Mouse (Mus musculus) neural tube, embryonic 13.5 days (tissue): ENCODE measurements at regions not wholly inside any gene's neighbourhood (a gene's known extent, or its start where the extent isn't known, plus 50 kb on each side); places are given as distances from the start of the nearest gene placed in this dataset.
A peak's percentile ranks its signal among the peaks of the same experiment; 100 is the strongest.

Experiments
- ATAC-seq: fragments of 200-750 bp; cut with Nextera tagmentation; 2 replicates; pipeline ENCODE4 v1.8.0; 2017; ENCODE audit warnings: low read depth, mild to moderate bottlenecking, moderate TSS enrichment, moderate library complexity
- H3K27ac ChIP-seq: fragments of 300-500 bp; sonication (generic); replicated peaks from 2 replicates; pipeline ENCODE4 v1.5.1; 2015; ENCODE audit warnings: moderate library complexity, mild to moderate bottlenecking, inconsistent platforms
- H3K27me3 ChIP-seq: fragments of 300-500 bp; sonication (generic); 2 replicates; pipeline ENCODE4 v1.6.1; 2015; ENCODE audit warnings: mild to moderate bottlenecking, inconsistent platforms
- H3K36me3 ChIP-seq: fragments of 300-500 bp; sonication (generic); 2 replicates; pipeline ENCODE4 v1.6.1; 2015; ENCODE audit warnings: mild to moderate bottlenecking, inconsistent platforms
- H3K4me1 ChIP-seq: fragments of 300-500 bp; sonication (generic); replicated peaks from 2 replicates; pipeline ENCODE4 v1.6.1; 2015; ENCODE audit warnings: inconsistent platforms
- H3K4me2 ChIP-seq: fragments of 300-500 bp; sonication (generic); 2 replicates; pipeline ENCODE4 v1.6.1; 2015; ENCODE audit warnings: inconsistent platforms, mild to moderate bottlenecking, moderate library complexity
- H3K4me3 ChIP-seq: fragments of 300-500 bp; sonication (generic); 2 replicates; pipeline ENCODE4 v1.5.1; 2015; ENCODE audit warnings: mild to moderate bottlenecking, inconsistent platforms
- H3K9ac ChIP-seq: fragments of 300-500 bp; sonication (generic); 2 replicates; pipeline ENCODE4 v1.6.1; 2015; ENCODE audit warnings: moderate library complexity, mild to moderate bottlenecking, inconsistent platforms
- H3K9me3 ChIP-seq: fragments of 300-500 bp; sonication (generic); 2 replicates; pipeline ENCODE4 v1.6.1; 2016; ENCODE audit warnings: inconsistent platforms
- WGBS: fragments of 180-500 bp; shearing (Covaris S2); methylation state at CpG from one replicate; pipeline ENCODE4 v1.1.7; 2015; 5-methylcytosine and 5-hydroxymethylcytosine counted together

GRCm38 (mm10) chr4:9073736-9074428 is 835.0 kb upstream of the Car8 start:
- WGBS, result 68% methylated on average over 8 of the region's 8 CpGs
- Histone ChIP-seq H3K4me2 (no peak overlapping the region), H3K9ac (no peak overlapping the region), H3K27ac (no peak overlapping the region), H3K36me3 (no peaks in the 10 kb centered on the region), H3K4me1 (0 out of 2 replicates have a peak, but pooled peaks cover 12% of the 10 kb centered on the region), H3K4me3 (no peak overlapping the region), H3K27me3 (no peaks in the 10 kb centered on the region), H3K9me3 (no peaks in the 10 kb centered on the region)
- no peak for ATAC-seq

DNA sequence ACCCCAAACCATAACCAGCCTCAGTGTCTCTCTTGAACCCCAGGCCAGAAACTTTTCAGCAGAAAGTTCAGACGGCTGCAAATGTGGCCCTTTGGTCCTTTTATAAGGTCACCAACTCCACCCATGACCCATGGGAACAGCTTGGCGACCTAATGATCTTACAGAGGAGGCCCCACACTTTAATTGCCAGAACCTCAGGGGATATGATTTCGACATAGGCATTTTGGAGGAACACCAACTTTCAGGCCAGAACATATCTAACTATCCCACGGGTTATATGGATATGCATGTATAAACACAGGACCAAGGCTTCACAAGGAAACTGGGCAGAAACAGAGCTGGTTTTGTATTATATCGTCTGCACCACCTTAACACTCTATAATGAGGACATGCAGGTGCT is 833.5 kb upstream of the Car8 start:
- Histone ChIP-seq H3K36me3 (no peaks in the 10 kb centered on the region), H3K9me3 (no peaks in the 10 kb centered on the region), H3K4me3 (no peak overlapping the region), H3K9ac (no peak overlapping the region), H3K27me3 (no peaks in the 10 kb centered on the region), H3K4me2 (no peak overlapping the region), H3K27ac (no peak overlapping the region), H3K4me1 (0 out of 2 replicates have a peak, but pooled peaks cover 12% of the 10 kb centered on the region)
- no peak for ATAC-seq
- WGBS, result 73% methylated on average over 5 of the region's 5 CpGs

DNA sequence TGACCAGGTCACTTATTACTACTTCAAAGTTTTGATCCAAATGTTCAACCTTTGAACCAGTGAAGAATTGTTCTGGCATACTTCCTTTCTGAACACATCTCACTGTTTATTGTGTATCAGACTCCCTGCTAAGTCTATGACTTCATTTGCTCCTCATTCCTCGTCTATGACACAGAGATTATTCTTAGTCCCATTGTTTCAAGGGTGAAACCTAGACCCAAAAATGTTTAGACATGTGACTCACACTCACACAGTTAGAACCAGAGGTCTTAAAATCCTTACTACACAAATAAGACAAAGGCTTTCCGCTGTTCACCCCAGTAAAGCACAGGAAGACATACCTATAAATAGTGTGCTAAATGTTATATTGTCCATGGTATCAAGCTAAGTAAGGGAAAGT is 829.0 kb upstream of the Car8 start:
- no peaks in the 10 kb centered on the region for H3K36me3 ChIP-seq
- 69% methylated on average over 2 of the region's 2 CpGs for WGBS
- H3K4me3 ChIP-seq, result no peak overlapping the region
- no peak overlapping the region for H3K4me2 ChIP-seq
- ATAC-seq, result no peak
- no peak overlapping the region for H3K27ac ChIP-seq
- H3K9ac ChIP-seq, result no peak overlapping the region
- H3K4me1 ChIP-seq, result no peaks in the 10 kb centered on the region
- no peaks in the 10 kb centered on the region for H3K9me3 ChIP-seq
- no peaks in the 10 kb centered on the region for H3K27me3 ChIP-seq

- H3K27ac ChIP-seq, result no peak overlapping the region
- H3K4me1 ChIP-seq, result no peaks in the 10 kb centered on the region
- no peak for ATAC-seq
- WGBS, result 61% methylated on average over 10 of the region's 10 CpGs
- H3K27me3 ChIP-seq, result no peaks in the 10 kb centered on the region
- no peak overlapping the region for H3K4me3 ChIP-seq
- H3K9me3 ChIP-seq, result no peaks in the 10 kb centered on the region
- no peak overlapping the region for H3K9ac ChIP-seq
- H3K36me3 ChIP-seq, result no peaks in the 10 kb centered on the region
- H3K4me2 ChIP-seq, result no peak overlapping the region
Observed at GRCm38 (mm10) chr4:9065981-9066815, 827.4 kb upstream of the Car8 start.

DNA sequence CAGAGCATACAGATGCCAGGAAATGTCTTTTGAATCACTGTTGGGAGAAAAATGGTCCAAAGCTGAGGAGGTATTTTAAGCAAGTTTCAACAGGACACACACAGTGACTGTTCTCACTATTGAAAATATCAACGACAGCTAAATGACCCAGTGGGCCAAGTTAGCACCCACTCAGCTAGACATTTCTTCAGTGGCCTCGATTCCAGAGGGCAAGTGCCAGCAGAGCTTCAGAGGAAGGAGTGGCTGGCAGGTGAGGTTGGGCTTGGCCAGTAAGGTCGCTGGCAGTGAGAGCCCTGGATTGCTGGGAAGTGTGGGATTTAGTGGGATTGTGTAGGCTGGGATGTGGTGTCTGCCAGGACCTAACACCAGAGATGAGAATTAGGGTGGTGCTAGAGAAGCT is 823.1 kb upstream of the Car8 start:
- no peak overlapping the region for H3K4me2 ChIP-seq
- ATAC-seq, result no peak
- no peaks in the 10 kb centered on the region for H3K36me3 ChIP-seq
- no peak overlapping the region for H3K9ac ChIP-seq
- H3K9me3 ChIP-seq, result no peaks in the 10 kb centered on the region
- peaks cover 6% of the 10 kb centered on the region for H3K4me1 ChIP-seq
- WGBS, result 77% methylated on average over 3 of the region's 3 CpGs
- H3K27ac ChIP-seq, result no peak overlapping the region
- H3K27me3 ChIP-seq, result no peaks in the 10 kb centered on the region
- H3K4me3 ChIP-seq, result no peak overlapping the region

DNA sequence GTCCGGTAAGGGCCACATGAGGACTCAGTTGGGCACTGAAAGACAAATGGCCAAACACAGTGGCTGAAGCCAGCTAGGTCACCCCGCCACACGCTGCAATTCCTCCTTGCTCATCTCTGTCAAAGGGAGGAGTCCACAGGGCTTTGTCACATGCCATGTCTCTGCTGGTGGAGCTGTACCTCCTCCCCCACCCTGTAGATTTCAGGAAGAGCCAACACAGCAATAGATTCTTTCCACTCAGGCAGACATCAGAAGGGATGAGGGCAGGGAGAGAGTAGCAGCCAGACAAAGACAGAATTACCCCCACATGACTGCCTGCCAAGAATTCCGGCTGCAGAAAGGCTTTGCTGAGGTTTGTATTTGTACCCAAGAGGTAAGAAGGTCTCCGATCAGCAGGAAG is 821.4 kb upstream of the Car8 start:
- H3K4me3 ChIP-seq, result no peak overlapping the region
- no peak overlapping the region for H3K9ac ChIP-seq
- ATAC-seq, result peak; percentile 50; the same call in 1 of the 2 replicates
- no peaks in the 10 kb centered on the region for H3K27me3 ChIP-seq
- 28% methylated on average over 5 of the region's 5 CpGs for WGBS
- no peaks in the 10 kb centered on the region for H3K36me3 ChIP-seq
- H3K9me3 ChIP-seq, result no peaks in the 10 kb centered on the region
- H3K4me2 ChIP-seq, result no peak overlapping the region
- peaks cover 6% of the 10 kb centered on the region for H3K4me1 ChIP-seq
- H3K27ac ChIP-seq, result no peak overlapping the region

DNA sequence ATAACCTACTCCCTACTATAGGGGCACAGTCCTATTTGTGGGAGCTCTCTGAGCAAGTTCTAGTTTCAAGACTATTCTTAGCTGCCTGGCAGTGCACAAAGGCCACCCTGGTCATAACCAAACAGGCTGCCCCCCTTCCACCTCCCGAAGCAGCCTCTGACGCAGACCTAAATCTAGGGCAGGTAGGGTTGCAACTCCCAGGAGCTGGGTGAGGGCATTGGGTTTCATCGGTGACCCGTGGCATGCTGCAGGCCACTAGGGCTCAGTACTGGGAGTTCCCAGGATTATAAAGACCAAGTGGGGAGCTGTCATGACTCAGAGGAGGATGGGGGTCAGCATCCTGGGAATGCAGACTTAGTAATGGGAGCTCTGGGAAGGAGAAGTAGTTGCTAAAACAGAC is 818.8 kb upstream of the Car8 start:
- no peaks in the 10 kb centered on the region for H3K9me3 ChIP-seq
- H3K4me2 ChIP-seq, result no peak overlapping the region
- ATAC-seq, result no peak
- peaks cover 9% of the 10 kb centered on the region for H3K4me1 ChIP-seq
- no peak overlapping the region for H3K4me3 ChIP-seq
- WGBS, result 73% methylated on average over 4 of the region's 4 CpGs
- H3K9ac ChIP-seq, result no peak overlapping the region
- no peaks in the 10 kb centered on the region for H3K36me3 ChIP-seq
- no peak overlapping the region for H3K27ac ChIP-seq
- H3K27me3 ChIP-seq, result no peaks in the 10 kb centered on the region

DNA sequence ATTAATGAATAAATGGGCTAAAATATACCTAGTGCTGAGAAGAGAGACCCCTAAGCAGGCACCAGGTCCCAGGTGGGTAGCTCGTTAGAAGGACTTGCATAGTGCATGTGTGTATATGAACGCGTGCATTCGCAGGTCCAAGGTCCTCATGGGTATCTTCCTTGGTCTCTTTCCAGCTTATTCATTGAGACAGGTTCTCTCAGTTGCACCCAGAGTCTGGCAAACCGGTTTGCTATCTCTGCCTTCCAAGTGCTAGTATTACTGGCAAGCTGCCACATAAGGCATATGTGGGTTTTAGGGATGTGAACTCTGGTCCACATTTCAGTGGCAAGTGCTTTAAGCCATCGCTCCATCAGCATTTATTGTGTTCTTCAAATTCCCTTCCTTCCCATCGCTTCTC is 818.3 kb upstream of the Car8 start:
- no peak for ATAC-seq
- no peaks in the 10 kb centered on the region for H3K36me3 ChIP-seq
- H3K27ac ChIP-seq, result no peak overlapping the region
- H3K27me3 ChIP-seq, result no peaks in the 10 kb centered on the region
- no peaks in the 10 kb centered on the region for H3K9me3 ChIP-seq
- 84% methylated on average over 7 of the region's 7 CpGs for WGBS
- peaks cover 9% of the 10 kb centered on the region for H3K4me1 ChIP-seq
- H3K4me2 ChIP-seq, result no peak overlapping the region
- H3K4me3 ChIP-seq, result no peak overlapping the region
- H3K9ac ChIP-seq, result no peak overlapping the region

GRCm38 (mm10) chr4:9055876-9056275 is 817.0 kb upstream of the Car8 start:
- H3K4me2 ChIP-seq, result no peak overlapping the region
- H3K36me3 ChIP-seq, result no peaks in the 10 kb centered on the region
- peaks cover 9% of the 10 kb centered on the region for H3K4me1 ChIP-seq
- ATAC-seq, result no peak
- H3K4me3 ChIP-seq, result no peak overlapping the region
- WGBS, result 81% methylated on average over 4 of the region's 4 CpGs
- H3K9me3 ChIP-seq, result no peaks in the 10 kb centered on the region
- no peaks in the 10 kb centered on the region for H3K27me3 ChIP-seq
- H3K27ac ChIP-seq, result no peak overlapping the region
- no peak overlapping the region for H3K9ac ChIP-seq

GRCm38 (mm10) chr4:9055266-9055820 is 816.5 kb upstream of the Car8 start:
- H3K27ac ChIP-seq, result no peak overlapping the region
- no peak overlapping the region for H3K9ac ChIP-seq
- WGBS, result 54% methylated on average over 9 of the region's 9 CpGs
- H3K4me1 ChIP-seq, result peaks cover 7% of the 10 kb centered on the region
- no peak for ATAC-seq
- no peaks in the 10 kb centered on the region for H3K36me3 ChIP-seq
- no peak overlapping the region for H3K4me2 ChIP-seq
- no peak overlapping the region for H3K4me3 ChIP-seq
- no peaks in the 10 kb centered on the region for H3K27me3 ChIP-seq
- H3K9me3 ChIP-seq, result no peaks in the 10 kb centered on the region

- H3K9me3 ChIP-seq, result no peaks in the 10 kb centered on the region
- 87% methylated on average over 1 of the region's 1 CpGs for WGBS
- H3K27me3 ChIP-seq, result no peaks in the 10 kb centered on the region
- no peak overlapping the region for H3K4me3 ChIP-seq
- no peaks in the 10 kb centered on the region for H3K36me3 ChIP-seq
- H3K27ac ChIP-seq, result no peak overlapping the region
- 0 out of 2 replicates have a peak, but pooled peaks cover 2% of the 10 kb centered on the region for H3K4me1 ChIP-seq
- H3K4me2 ChIP-seq, result no peak overlapping the region
- no peak for ATAC-seq
- H3K9ac ChIP-seq, result no peak overlapping the region
Observed at GRCm38 (mm10) chr4:9048817-9049216, 810.0 kb upstream of the Car8 start.

GRCm38 (mm10) chr4:9047151-9047550 is 808.3 kb upstream of the Car8 start:
- no peak for ATAC-seq
- Histone ChIP-seq H3K4me2 (no peak overlapping the region), H3K36me3 (no peaks in the 10 kb centered on the region), H3K9ac (no peak overlapping the region), H3K27ac (no peak overlapping the region), H3K4me1 (no peaks in the 10 kb centered on the region), H3K27me3 (no peaks in the 10 kb centered on the region), H3K4me3 (no peak overlapping the region), H3K9me3 (no peaks in the 10 kb centered on the region)
- WGBS, result 82% methylated on average over 4 of the region's 4 CpGs
